Mouse (Mus musculus) intestine, embryonic 14.5 days (tissue): Measurements from ENCODE around the gene Med20. TPM values are rescaled to one million over a fixed set of nuclear protein-coding genes. Genes with fewer than 3 reads are reported as not detected.

ENCODE experiments used
- ATAC-seq: fragments of 200-750 bp; cut with Nextera tagmentation; replicated peaks from 2 replicates; pipeline ENCODE4 v1.8.0; 2017; ENCODE audit warnings: low read depth, moderate number of reproducible peaks, moderate TSS enrichment, moderate library complexity; ENCODE audit not compliant: low FRiP score, low TSS enrichment
- DNase-seq: peaks from one replicate; pipeline ENCODE4 v3.0.0-alpha.2; 2018; ENCODE audit warnings: low spot score
- H3K27ac ChIP-seq: fragments of 300-500 bp; sonication (generic); 2 replicates; pipeline ENCODE4 v1.5.1; 2014; ENCODE audit warnings: low read depth, mild to moderate bottlenecking, control low read depth
- H3K27me3 ChIP-seq: fragments of 300-500 bp; sonication (generic); replicated peaks from 2 replicates; pipeline ENCODE4 v1.6.1; 2014; ENCODE audit warnings: low read length, control low read depth; ENCODE audit not compliant: control insufficient read depth, insufficient read depth
- H3K36me3 ChIP-seq: fragments of 300-500 bp; sonication (generic); 2 replicates; pipeline ENCODE4 v1.6.1; 2014; ENCODE audit warnings: low read length, control low read depth; ENCODE audit not compliant: control insufficient read depth, insufficient read depth
- H3K4me1 ChIP-seq: fragments of 300-500 bp; sonication (generic); replicated peaks from 2 replicates; pipeline ENCODE4 v1.6.1; 2014; ENCODE audit warnings: low read length, control low read depth, mixed read lengths; ENCODE audit not compliant: control insufficient read depth, insufficient read depth
- H3K4me2 ChIP-seq: fragments of 300-500 bp; sonication (generic); 2 replicates; pipeline ENCODE4 v1.6.1; 2014; ENCODE audit warnings: low read length
- H3K4me3 ChIP-seq: fragments of 300-500 bp; sonication (generic); 2 replicates; pipeline ENCODE4 v1.5.1; 2014; ENCODE audit warnings: low read depth, low read length, control low read depth, mixed read lengths
- H3K9ac ChIP-seq: fragments of 300-500 bp; sonication (generic); 2 replicates; pipeline ENCODE4 v1.6.1; 2014; ENCODE audit warnings: mild to moderate bottlenecking, low read length
- H3K9me3 ChIP-seq: fragments of 300-500 bp; sonication (generic); 2 replicates; pipeline ENCODE4 v1.6.1; 2016; ENCODE audit warnings: low read length, control low read depth; ENCODE audit not compliant: control insufficient read depth
- WGBS: fragments of 180-500 bp; shearing (Covaris S2); extraction: QIAGEN DNeasy Blood & Tissue Kit; methylation state at CpG from one replicate; pipeline ENCODE4 v1.1.7; 2014; 5-methylcytosine and 5-hydroxymethylcytosine counted together
- polyA plus RNA-seq: library from polyadenylated mRNA; unstranded; fragments of >200 nt; fragmentation: Nextera tagmentation; extraction: Ambion mirVana; gene quantifications from 2 replicates; pipeline ENCODE4 v1.2.1, GENCODE M21; 2014

Med20 gene
- polyA plus RNA-seq, 1 experiment from 2014 or later, result 45.2 TPM

DNA sequence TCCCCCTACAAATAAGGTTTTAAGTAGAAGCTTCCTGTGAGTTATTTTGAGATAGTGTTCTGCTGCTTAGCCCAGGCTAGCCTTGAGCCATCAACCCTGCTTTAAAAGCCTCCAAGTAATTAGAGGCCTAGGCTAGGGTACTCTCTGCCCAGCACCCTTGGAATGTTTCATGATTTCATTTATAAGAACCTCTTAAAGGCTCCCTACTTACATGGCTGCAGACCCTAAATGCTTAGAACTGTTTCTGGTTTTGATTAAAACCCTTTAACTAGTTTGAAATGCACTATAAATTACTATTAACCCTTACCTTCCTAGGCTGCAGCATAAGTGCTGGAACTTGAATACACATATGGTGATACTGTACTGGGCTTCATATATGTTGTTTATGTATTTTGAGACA is 38.9 kb upstream of the Med20 start:
- H3K27me3 ChIP-seq, result no peaks in the 10 kb centered on the region
- no peak overlapping the region for H3K9ac ChIP-seq
- H3K4me1 ChIP-seq, result no peaks in the 10 kb centered on the region
- no peak overlapping the region for H3K27ac ChIP-seq
- DNase-seq (no peak), ATAC-seq (no peak)
- no peaks in the 10 kb centered on the region for H3K9me3 ChIP-seq
- H3K36me3 ChIP-seq, result no peaks in the 10 kb centered on the region
- no peak overlapping the region for H3K4me2 ChIP-seq
- H3K4me3 ChIP-seq, result no peak overlapping the region

DNA sequence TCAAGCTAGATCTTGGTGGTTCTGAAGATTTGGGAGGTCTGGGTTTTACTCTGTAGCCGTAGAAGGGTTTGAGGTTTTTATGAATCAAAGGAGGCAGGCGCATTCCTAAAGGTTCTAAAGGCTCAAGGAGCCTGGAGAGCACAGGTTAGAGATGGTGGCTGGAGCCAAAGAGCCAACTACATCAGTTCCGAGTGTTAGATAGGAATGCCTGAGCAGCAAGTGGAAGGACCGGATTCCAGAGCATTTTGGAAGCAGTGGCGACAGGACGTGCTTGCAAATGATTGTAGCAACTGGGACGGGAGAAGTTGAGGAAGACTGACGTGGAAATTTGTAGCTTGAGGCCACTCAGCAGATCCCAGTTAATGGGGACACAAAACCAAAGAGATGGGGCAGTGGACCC is 37.4 kb upstream of the Med20 start:
- WGBS, result 70% methylated on average over 8 of the region's 8 CpGs
- Histone ChIP-seq H3K36me3 (no peaks in the 10 kb centered on the region), H3K27me3 (no peaks in the 10 kb centered on the region), H3K4me1 (no peaks in the 10 kb centered on the region), H3K4me2 (no peak overlapping the region), H3K4me3 (no peak overlapping the region), H3K27ac (no peak overlapping the region), H3K9me3 (no peaks in the 10 kb centered on the region), H3K9ac (no peak overlapping the region)
- ATAC-seq, result no peak
- no peak for DNase-seq

DNA sequence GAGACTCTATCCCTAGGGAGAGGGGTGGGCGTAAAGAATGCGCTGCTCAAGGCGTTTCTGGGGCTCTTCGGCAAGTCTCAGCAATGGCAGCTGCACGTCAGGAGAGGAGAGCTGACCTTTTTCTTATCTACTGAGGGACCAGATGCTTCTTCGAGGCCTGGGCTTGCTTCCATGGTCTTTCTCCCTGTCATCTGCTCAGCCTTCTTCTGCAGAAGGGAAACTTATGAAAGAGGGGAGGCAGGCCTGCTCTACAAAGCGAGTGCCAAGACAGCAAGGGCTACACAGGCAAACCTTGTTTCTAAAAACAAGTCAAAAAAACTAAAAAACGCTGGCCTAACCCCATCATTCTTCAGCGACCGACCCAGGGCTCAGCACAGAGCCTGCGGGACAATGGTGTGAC is 36.6 kb upstream of the Med20 start:
- Histone ChIP-seq H3K27me3 (no peaks in the 10 kb centered on the region), H3K4me2 (no peak overlapping the region), H3K36me3 (no peaks in the 10 kb centered on the region), H3K27ac (no peak overlapping the region), H3K4me1 (no peaks in the 10 kb centered on the region), H3K9me3 (no peaks in the 10 kb centered on the region), H3K9ac (no peak overlapping the region), H3K4me3 (no peak overlapping the region)
- no peak for DNase-seq
- no peak for ATAC-seq
- WGBS, result 74% methylated on average over 11 of the region's 11 CpGs

DNA sequence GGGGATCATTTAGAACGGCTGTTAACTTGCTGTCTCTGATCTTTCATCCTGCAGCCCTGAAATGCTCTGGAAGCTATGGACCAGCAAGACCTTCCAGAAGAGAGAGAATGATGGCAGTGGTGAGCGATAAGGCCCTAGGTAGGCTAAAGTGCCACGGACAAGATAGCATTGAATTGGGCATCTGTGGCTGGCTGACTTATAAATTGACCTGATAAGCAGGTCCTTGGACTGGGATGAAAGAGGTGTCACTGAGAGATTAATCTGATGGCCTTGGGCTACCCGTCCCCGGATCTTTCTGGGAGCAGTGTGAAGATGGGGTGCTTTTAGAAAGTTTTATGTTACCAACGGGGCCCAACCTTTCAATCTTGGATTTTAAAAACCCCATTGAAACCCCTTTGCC is 32.7 kb upstream of the Med20 start:
- no peak overlapping the region for H3K4me3 ChIP-seq
- H3K9me3 ChIP-seq, result no peaks in the 10 kb centered on the region
- no peaks in the 10 kb centered on the region for H3K27me3 ChIP-seq
- H3K27ac ChIP-seq, result no peak overlapping the region
- 82% methylated on average over 6 of the region's 6 CpGs for WGBS
- H3K36me3 ChIP-seq, result no peaks in the 10 kb centered on the region
- H3K4me2 ChIP-seq, result no peak overlapping the region
- no peak overlapping the region for H3K9ac ChIP-seq
- ATAC-seq, result no peak
- no peak for DNase-seq
- H3K4me1 ChIP-seq, result no peaks in the 10 kb centered on the region

DNA sequence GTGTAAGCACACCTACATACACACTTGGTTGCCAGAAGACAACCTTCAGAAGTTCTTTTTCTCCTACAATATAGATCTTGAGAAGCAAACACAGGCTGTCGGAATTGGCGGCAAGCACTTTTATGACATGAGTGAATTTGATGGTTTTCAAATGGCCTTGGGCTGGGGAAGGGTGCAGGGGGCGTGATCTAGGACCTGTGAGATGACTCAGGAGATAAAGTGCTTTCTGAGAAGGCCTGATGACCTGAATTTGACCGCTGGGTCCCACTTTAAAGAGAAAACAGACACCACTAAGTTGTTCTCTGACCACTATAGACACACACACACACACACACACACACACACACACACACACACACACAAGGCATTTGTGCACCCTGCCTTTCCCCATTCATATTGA is 30.4 kb upstream of the Med20 start:
- WGBS, result 80% methylated on average over 4 of the region's 4 CpGs
- DNase-seq (no peak), ATAC-seq (no peak)
- Histone ChIP-seq H3K9me3 (no peaks in the 10 kb centered on the region), H3K4me2 (no peak overlapping the region), H3K27me3 (no peaks in the 10 kb centered on the region), H3K4me3 (no peak overlapping the region), H3K36me3 (no peaks in the 10 kb centered on the region), H3K9ac (no peak overlapping the region), H3K27ac (no peak overlapping the region), H3K4me1 (no peaks in the 10 kb centered on the region)

DNA sequence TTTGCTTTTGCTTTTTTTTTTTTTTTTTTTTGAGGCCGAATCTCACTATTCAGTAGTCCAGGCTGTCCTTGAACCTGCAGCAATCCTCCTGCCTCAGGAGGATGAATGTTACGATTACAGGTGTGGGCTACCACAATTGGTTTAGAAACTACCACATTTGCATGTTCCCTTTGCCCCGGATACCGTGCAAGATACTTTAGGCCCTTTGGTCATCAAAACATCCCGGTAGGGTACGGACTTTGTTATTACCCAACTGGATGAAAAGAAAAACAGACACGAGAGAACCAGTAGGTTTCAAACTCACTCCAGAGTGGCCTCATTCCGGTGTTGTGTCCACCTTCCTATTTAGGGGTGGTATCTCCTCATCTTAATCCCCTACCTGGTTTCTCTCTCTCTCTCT is 22.9 kb upstream of the Med20 start:
- no peaks in the 10 kb centered on the region for H3K27me3 ChIP-seq
- H3K4me1 ChIP-seq, result peaks cover 7% of the 10 kb centered on the region; the same call in 1 of the 2 replicates
- no peaks in the 10 kb centered on the region for H3K36me3 ChIP-seq
- no peak overlapping the region for H3K4me3 ChIP-seq
- H3K9me3 ChIP-seq, result no peaks in the 10 kb centered on the region
- H3K27ac ChIP-seq, result no peak overlapping the region
- DNase-seq (no peak), ATAC-seq (no peak)
- 83% methylated on average over 8 of the region's 8 CpGs for WGBS
- no peak overlapping the region for H3K9ac ChIP-seq
- H3K4me2 ChIP-seq, result no peak overlapping the region

DNA sequence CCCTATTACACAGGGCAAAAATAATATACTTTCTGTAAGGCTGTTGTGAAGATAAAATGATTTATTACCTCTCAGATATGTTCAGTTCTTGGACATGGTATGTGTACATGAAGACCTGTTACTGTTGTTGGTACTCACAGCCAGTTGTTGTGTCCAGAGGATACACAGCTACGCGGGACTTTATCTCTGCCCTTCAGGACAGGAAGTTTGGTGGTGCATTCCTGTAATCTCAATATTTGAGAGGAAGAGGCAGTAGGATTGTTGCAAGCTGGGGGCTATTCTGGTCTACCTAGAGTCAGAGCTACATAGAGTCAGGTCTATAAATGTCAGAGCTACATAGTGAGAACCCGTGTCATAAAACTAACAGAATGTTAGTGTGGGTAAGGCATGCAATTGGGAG is 20.3 kb upstream of the Med20 start:
- no peak overlapping the region for H3K27ac ChIP-seq
- H3K4me2 ChIP-seq, result no peak overlapping the region
- no peak for DNase-seq
- H3K4me3 ChIP-seq, result no peak overlapping the region
- H3K9me3 ChIP-seq, result no peaks in the 10 kb centered on the region
- peaks cover 7% of the 10 kb centered on the region; the same call in 1 of the 2 replicates for H3K4me1 ChIP-seq
- no peaks in the 10 kb centered on the region for H3K27me3 ChIP-seq
- ATAC-seq, result no peak
- no peaks in the 10 kb centered on the region for H3K36me3 ChIP-seq
- WGBS, result 72% methylated on average over 3 of the region's 3 CpGs
- no peak overlapping the region for H3K9ac ChIP-seq

DNA sequence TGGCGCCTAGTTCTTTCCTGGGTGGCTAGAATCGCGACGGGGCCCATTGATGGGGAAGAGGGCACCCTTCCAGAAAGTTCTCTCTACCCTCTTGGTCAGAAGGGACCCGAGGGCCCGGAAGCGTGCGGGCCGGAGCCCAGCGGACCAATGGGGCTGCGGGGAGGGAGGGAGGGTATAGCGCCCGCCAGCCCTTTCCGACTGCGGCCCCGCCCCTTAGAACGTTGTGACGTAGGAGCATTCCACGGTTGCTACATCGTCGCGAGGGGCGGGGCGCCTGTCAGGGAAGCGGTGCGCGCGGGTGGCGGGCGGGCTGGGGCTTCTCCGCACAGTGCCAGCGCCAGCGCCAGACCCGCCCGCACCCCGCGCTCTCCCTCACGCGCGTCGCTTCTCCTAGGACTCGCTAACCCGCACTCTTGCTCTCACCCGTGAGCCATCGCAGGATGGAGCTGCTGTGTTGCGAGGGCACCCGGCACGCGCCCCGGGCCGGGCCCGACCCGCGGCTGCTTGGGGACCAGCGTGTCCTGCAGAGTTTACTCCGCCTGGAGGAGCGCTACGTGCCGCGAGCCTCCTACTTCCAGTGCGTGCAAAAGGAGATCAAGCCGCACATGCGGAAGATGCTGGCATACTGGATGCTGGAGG is 18.0 kb upstream of the Med20 start:
- ATAC-seq (peak; percentile 83), DNase-seq (peak; percentile 95)
- H3K9ac ChIP-seq, result peak overlapping the region; percentile 88
- H3K36me3 ChIP-seq, result peaks cover 19% of the 10 kb centered on the region
- peak overlapping the region; percentile 73 for H3K4me3 ChIP-seq
- under 1% methylated on average over 59 of the region's 63 CpGs for WGBS
- H3K4me1 ChIP-seq, result peaks cover 28% of the 10 kb centered on the region
- no peaks in the 10 kb centered on the region for H3K9me3 ChIP-seq
- peak overlapping the region; percentile 98 for H3K27ac ChIP-seq
- H3K27me3 ChIP-seq, result no peaks in the 10 kb centered on the region
- H3K4me2 ChIP-seq, result peak overlapping the region; percentile 97

DNA sequence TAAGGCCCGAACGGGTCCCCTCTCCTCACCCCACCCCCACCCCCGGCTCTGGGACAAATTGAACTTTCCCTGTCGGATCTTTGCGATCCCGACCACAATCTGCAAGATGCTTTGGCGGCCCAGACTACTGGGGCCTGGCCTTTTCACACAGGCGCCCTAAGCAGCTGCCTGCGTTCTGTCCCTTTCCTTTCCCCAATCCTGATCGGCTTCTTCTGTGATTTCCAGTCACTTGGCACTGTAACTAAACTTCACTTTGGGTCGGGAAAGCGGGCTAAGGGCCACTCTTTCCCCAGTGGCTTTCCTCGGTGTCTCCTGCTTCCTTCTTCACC is 17.6 kb upstream of the Med20 start:
- Histone ChIP-seq H3K4me3 (peak overlapping the region; percentile 73), H3K9me3 (no peaks in the 10 kb centered on the region), H3K4me2 (peak overlapping the region; percentile 97), H3K36me3 (peaks cover 23% of the 10 kb centered on the region), H3K9ac (peak overlapping the region; percentile 88), H3K27ac (peak overlapping the region; percentile 98), H3K4me1 (peaks cover 30% of the 10 kb centered on the region), H3K27me3 (no peaks in the 10 kb centered on the region)
- DNase-seq (no peak), ATAC-seq (no peak)
- under 1% methylated on average over 13 of the region's 13 CpGs for WGBS
